Mouse (Mus musculus) stomach, embryonic 14.5 days (tissue): Measurements from ENCODE around the gene Vps13d. TPM values are rescaled to one million over a fixed set of nuclear protein-coding genes. Genes with fewer than 3 reads are reported as not detected.

Experiments
- ATAC-seq: fragments of 200-750 bp; cut with Nextera tagmentation; 2 replicates; pipeline ENCODE4 v1.8.0; 2017; ENCODE audit warnings: low read depth, moderate TSS enrichment; ENCODE audit not compliant: insufficient number of reproducible peaks, insufficient read depth, low FRiP score
- H3K27ac ChIP-seq: fragments of 300-500 bp; sonication (generic); 2 replicates; pipeline ENCODE4 v1.5.1; 2014; ENCODE audit warnings: mild to moderate bottlenecking, low read length, moderate library complexity, mixed read lengths
- H3K27me3 ChIP-seq: fragments of 300-500 bp; sonication (generic); 2 replicates; pipeline ENCODE4 v1.6.1; 2014; ENCODE audit warnings: low read length, control low read depth, mixed read lengths; ENCODE audit not compliant: control insufficient read depth, insufficient read depth
- H3K36me3 ChIP-seq: fragments of 300-500 bp; sonication (generic); 2 replicates; pipeline ENCODE4 v1.6.1; 2014; ENCODE audit warnings: mild to moderate bottlenecking, control low read depth, low read length, moderate library complexity, mixed read lengths; ENCODE audit not compliant: control insufficient read depth, insufficient read depth
- H3K4me1 ChIP-seq: fragments of 300-500 bp; sonication (generic); 2 replicates; pipeline ENCODE4 v1.6.1; 2014; ENCODE audit warnings: low read length, control low read depth, mixed read lengths; ENCODE audit not compliant: control insufficient read depth, insufficient read depth
- H3K4me2 ChIP-seq: fragments of 300-500 bp; sonication (generic); replicated peaks from 2 replicates; pipeline ENCODE4 v1.6.1; 2014; ENCODE audit warnings: low read depth, low read length, control low read depth
- H3K4me3 ChIP-seq: fragments of 300-500 bp; sonication (generic); 2 replicates; pipeline ENCODE4 v1.5.1; 2014; ENCODE audit warnings: low read depth, low read length, control low read depth
- H3K9ac ChIP-seq: fragments of 300-500 bp; sonication (generic); replicated peaks from 2 replicates; pipeline ENCODE4 v1.6.1; 2014; ENCODE audit warnings: low read depth, mild to moderate bottlenecking, control low read depth, low read length, moderate library complexity, mixed read lengths
- H3K9me3 ChIP-seq: fragments of 300-500 bp; sonication (generic); 2 replicates; pipeline ENCODE4 v1.6.1; 2016; ENCODE audit warnings: low read depth, low read length, control low read depth; ENCODE audit not compliant: control insufficient read depth
- WGBS: fragments of 180-500 bp; shearing (Covaris S2); extraction: QIAGEN DNeasy Blood & Tissue Kit; methylation state at CpG from one replicate; pipeline ENCODE4 v1.1.7; 2014; 5-methylcytosine and 5-hydroxymethylcytosine counted together
- polyA plus RNA-seq: library from polyadenylated mRNA; unstranded; fragments of >200 nt; fragmentation: Nextera tagmentation; extraction: Ambion mirVana; gene quantifications from 2 replicates; pipeline ENCODE4 v1.2.1, GENCODE M21; 2014

The Vps13d gene
- polyA plus RNA-seq, 1 experiment from 2014 or later: 15.0 TPM

DNA sequence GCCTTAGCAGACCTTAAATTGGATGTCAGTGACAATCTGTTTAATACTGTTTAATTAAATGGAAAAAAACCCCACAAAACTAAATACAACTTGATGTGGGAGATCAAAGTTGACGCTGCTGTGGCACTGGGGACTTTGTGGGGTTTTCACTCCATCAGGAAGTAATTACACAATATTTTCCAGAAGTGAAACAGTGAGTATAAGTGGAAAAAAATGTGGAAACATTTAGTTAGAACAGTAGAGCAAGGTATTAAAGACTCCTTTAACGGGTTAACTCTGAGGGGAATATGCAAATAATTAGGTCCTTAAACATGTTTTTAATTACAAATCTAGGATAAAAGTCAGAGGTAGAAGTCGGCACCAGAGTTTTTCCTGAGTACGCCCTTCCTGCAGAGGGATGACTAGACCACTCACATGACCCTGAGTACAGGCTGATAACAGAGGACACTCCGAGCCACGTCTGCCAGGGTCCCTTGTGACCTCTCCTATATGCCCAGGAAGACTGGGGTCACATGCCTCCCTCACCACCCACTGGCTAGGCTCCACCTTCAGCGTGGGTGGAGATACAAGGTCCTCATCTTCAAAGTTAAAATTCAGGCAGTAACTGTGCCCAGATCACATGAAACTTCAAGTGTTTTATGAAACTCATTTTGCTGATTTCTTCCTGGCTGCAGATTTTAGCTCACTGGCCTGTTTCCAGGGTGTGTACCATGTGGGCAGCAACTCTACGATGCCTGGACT, 213.8 kb downstream of the Vps13d start:
- Histone ChIP-seq H3K9ac (no peak overlapping the region), H3K36me3 (0 out of 2 replicates have a peak, but pooled peaks cover 3% of the 10 kb centered on the region), H3K27me3 (no peaks in the 10 kb centered on the region), H3K4me3 (no peak overlapping the region), H3K4me1 (no peaks in the 10 kb centered on the region), H3K27ac (no peak overlapping the region), H3K4me2 (no peak overlapping the region), H3K9me3 (no peaks in the 10 kb centered on the region)
- ATAC-seq: no peak; the same call in 1 of the 2 replicates
- 68% methylated on average over 8 of the region's 8 CpGs for WGBS

DNA sequence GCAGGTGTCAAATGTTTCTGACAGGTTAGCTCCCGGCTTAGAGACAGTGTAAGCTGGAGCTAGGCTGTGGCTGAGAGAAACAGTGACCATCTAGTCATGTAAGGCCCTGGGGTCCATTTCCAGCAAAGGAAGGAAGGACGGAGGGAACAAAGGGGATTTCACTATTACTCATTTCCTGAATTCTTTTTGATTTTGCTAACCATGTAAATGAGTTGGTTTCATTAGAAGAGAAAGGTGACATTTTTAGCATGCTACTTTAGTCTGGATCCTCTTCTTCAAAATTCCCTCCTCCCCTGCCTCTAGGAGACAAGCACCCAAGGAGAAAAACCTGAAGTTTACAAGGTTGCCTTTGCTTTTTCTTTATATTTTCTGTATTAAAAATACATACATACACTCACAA, 214.7 kb downstream of the Vps13d start:
- H3K4me3 ChIP-seq: no peak overlapping the region
- no peaks in the 10 kb centered on the region for H3K27me3 ChIP-seq
- H3K4me1 ChIP-seq: no peaks in the 10 kb centered on the region
- no peak overlapping the region for H3K4me2 ChIP-seq
- no peak overlapping the region for H3K9ac ChIP-seq
- ATAC-seq: no peak
- H3K36me3 ChIP-seq: 0 out of 2 replicates have a peak, but pooled peaks cover 3% of the 10 kb centered on the region
- 69% methylated on average over 2 of the region's 2 CpGs for WGBS
- no peak overlapping the region for H3K27ac ChIP-seq
- H3K9me3 ChIP-seq: no peaks in the 10 kb centered on the region

DNA sequence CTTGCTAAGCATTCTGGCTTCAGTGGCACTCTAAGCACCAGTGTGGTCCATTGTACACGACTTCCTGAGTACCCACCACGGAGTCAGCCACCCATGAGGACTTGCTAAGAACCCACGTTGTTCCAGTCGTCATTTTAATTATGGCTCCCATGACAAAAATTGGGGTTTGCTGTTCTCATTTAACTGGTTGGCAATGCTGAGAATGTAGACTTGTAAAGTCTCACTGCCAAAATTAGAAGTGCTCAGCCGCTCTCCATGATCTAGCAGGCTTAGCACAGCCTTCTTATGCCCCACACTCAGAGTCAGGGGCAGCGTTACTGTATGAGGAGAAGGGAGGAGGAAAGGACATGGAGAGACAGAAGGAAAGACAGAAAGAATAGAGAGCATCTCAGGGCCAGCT, 216.8 kb downstream of the Vps13d start:
- H3K4me3 ChIP-seq: no peak overlapping the region
- H3K36me3 ChIP-seq: peaks cover 1% of the 10 kb centered on the region; the same call in 1 of the 2 replicates
- H3K27me3 ChIP-seq: no peaks in the 10 kb centered on the region
- H3K4me1 ChIP-seq: no peaks in the 10 kb centered on the region
- no peak overlapping the region for H3K27ac ChIP-seq
- no peak overlapping the region for H3K4me2 ChIP-seq
- WGBS: 88% methylated on average over 6 of the region's 6 CpGs
- no peaks in the 10 kb centered on the region for H3K9me3 ChIP-seq
- no peak for ATAC-seq
- H3K9ac ChIP-seq: no peak overlapping the region

- Histone ChIP-seq H3K27me3 (no peaks in the 10 kb centered on the region), H3K27ac (no peak overlapping the region), H3K36me3 (no peaks in the 10 kb centered on the region; the same call in 1 of the 2 replicates), H3K9ac (no peak overlapping the region), H3K4me2 (no peak overlapping the region), H3K9me3 (no peaks in the 10 kb centered on the region), H3K4me3 (no peak overlapping the region), H3K4me1 (no peaks in the 10 kb centered on the region)
- no peak for ATAC-seq
- WGBS: 58% methylated on average over 1 of the region's 1 CpGs
Observed at GRCm38 (mm10) chr4:144977057-144977456, 217.7 kb downstream of the Vps13d start.

DNA sequence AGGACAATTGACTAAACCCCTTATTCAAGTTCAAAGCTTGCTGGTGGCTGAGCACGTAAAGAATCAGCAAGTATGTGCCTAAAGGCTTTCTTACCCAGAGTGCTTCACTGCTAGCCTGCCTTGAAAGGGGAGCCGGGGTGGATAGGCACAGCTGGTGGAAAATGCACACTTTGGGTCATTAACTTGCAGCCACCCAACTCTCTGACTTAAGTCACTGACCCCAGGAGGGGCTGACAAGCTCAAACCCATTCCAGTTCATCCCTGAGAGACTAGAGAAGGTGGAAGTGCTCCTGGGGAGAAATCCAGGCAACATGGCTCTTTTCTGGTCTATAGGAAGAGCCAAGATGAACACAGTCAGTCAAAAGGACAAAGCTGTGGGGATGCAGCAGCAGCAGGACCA, 219.3 kb downstream of the Vps13d start:
- no peak overlapping the region for H3K4me3 ChIP-seq
- H3K4me2 ChIP-seq: no peak overlapping the region
- H3K4me1 ChIP-seq: no peaks in the 10 kb centered on the region
- no peaks in the 10 kb centered on the region; the same call in 1 of the 2 replicates for H3K36me3 ChIP-seq
- no peak for ATAC-seq
- no peak overlapping the region for H3K27ac ChIP-seq
- no peaks in the 10 kb centered on the region for H3K27me3 ChIP-seq
- H3K9ac ChIP-seq: no peak overlapping the region
- WGBS: 43% methylated on average over 2 of the region's 2 CpGs
- no peaks in the 10 kb centered on the region for H3K9me3 ChIP-seq

GRCm38 (mm10) chr4:144974458-144974857, 220.3 kb downstream of the Vps13d start:
- H3K27ac ChIP-seq: no peak overlapping the region
- WGBS: 72% methylated on average over 3 of the region's 3 CpGs
- no peaks in the 10 kb centered on the region for H3K27me3 ChIP-seq
- H3K9me3 ChIP-seq: no peaks in the 10 kb centered on the region
- no peaks in the 10 kb centered on the region; the same call in 1 of the 2 replicates for H3K36me3 ChIP-seq
- no peaks in the 10 kb centered on the region for H3K4me1 ChIP-seq
- H3K4me2 ChIP-seq: no peak overlapping the region
- no peak overlapping the region for H3K9ac ChIP-seq
- no peak overlapping the region for H3K4me3 ChIP-seq
- ATAC-seq: no peak

GRCm38 (mm10) chr4:144972948-144973720, 221.7 kb downstream of the Vps13d start:
- H3K9me3 ChIP-seq: no peaks in the 10 kb centered on the region
- no peaks in the 10 kb centered on the region; the same call in 1 of the 2 replicates for H3K36me3 ChIP-seq
- no peak overlapping the region for H3K4me3 ChIP-seq
- no peak overlapping the region for H3K27ac ChIP-seq
- no peaks in the 10 kb centered on the region for H3K27me3 ChIP-seq
- no peak overlapping the region for H3K9ac ChIP-seq
- no peaks in the 10 kb centered on the region for H3K4me1 ChIP-seq
- WGBS: 84% methylated on average over 6 of the region's 6 CpGs
- no peak overlapping the region for H3K4me2 ChIP-seq
- no peak for ATAC-seq

GRCm38 (mm10) chr4:144971048-144971447, 223.8 kb downstream of the Vps13d start:
- no peak for ATAC-seq
- Histone ChIP-seq H3K4me3 (no peak overlapping the region), H3K27me3 (no peaks in the 10 kb centered on the region), H3K9ac (no peak overlapping the region), H3K27ac (no peak overlapping the region), H3K9me3 (no peaks in the 10 kb centered on the region), H3K4me1 (no peaks in the 10 kb centered on the region), H3K4me2 (no peak overlapping the region), H3K36me3 (no peaks in the 10 kb centered on the region; the same call in 1 of the 2 replicates)
- 75% methylated on average over 2 of the region's 2 CpGs for WGBS
